Mouse (Mus musculus) kidney, adult 2 months (tissue): ENCODE results near the gene Mei1.

ENCODE experiments used
- CTCF ChIP-seq: fragments of 200-500 bp; conservative IDR thresholded peaks from 2 replicates; pipeline ENCODE4 v1.5.1; 2011; ENCODE audit warnings: low read depth, mild to moderate bottlenecking, control low read depth, low read length, moderate library complexity, mixed read lengths; ENCODE audit not compliant: insufficient read depth, insufficient read length
- POLR2A ChIP-seq: fragments of 200-500 bp; IDR thresholded peaks from one replicate; pipeline ENCODE4 v1.6.1; 2011; ENCODE audit warnings: low read depth, low read length, control low read depth

- TF ChIP-seq CTCF (no peak), POLR2A (no peak)
These were observed 37.4 kb upstream of the Mei1 start for GRCm38 (mm10) chr15:82032386-82032785.
